Mouse (Mus musculus): ENCODE measurements at regions not wholly inside any gene's neighbourhood (a gene's known extent, or its start where the extent isn't known, plus 50 kb on each side); places are given as distances from the start of the nearest gene placed in this dataset.

DNA sequence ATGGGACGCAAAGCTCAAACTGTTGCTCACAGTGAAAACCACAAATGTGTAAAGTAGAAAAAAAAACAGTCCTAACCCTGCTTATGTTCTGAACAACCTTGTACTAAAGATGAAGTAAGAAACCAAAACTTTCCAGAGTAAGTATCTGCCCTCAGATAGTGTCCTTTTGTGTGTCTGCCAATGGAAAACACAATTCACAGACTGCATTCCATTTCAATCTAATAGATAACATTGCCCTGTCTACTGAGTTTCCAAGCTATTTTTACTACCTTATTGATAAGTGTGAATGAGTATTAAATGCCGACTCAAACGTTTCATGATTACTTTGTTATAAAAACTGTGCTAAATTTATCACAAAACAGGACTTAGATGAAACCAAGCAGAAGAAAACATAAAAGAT is 1357.4 kb upstream of the Flrt2 start:
- TF ChIP-seq CTCF (IDR thresholded peaks at IDR 0.05), result no peak
- in situ Hi-C loops (cut with MboI; ENCODE audit: low pct_unique_long_range_greater_than_20kb), result no loop called here
- ATAC-seq (no peak), DNase-seq (ENCODE audit: low read depth, low spot score) (no peak)
- POLR2A ChIA-PET, result no interaction called here
- no peaks in the 10 kb centered on the region for H3K27me3 ChIP-seq
- CTCF ChIA-PET, result no interaction called here

DNA sequence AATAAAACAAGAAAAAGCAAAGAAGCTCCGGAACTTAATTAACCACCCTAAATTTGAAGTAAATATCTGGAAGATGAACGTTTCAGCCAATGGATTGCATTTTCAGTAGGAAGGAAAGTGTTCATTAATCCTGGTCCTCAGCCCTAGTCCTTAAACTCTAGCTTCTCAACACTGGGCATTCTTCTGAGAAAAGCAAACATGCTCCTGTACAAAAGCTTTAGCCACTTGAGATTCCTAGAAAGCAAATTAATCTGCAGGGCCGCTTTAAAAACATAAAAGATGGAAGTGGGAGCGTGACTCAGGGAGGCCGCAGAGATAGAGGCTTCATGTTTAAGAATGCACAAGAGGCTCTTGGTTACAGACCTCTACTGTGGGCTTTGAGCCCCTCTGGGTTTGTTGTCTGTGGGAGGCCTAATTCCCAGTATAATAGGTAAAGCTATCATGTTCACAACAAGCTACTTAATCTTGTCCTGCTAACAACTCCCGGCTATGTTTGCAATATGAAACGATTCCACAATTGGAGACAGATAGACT is 1342.3 kb upstream of the Flrt2 start:
- DNase-seq (ENCODE audit: low read depth, low spot score), result no peak
- no peak for ATAC-seq
- no peak for TF ChIP-seq CTCF (IDR thresholded peaks at IDR 0.05)
- ChIA-PET POLR2A (no interaction called here), CTCF (interaction anchor here (1.0 to 1.1 kb wide), 2 partner anchors 9 to 21 kb away, joined by 3 read pairs; no protein-coding TSS in a partner anchor)
- peaks cover 4% of the 10 kb centered on the region for H3K27me3 ChIP-seq
- in situ Hi-C loops (cut with MboI; ENCODE audit: low pct_unique_long_range_greater_than_20kb), result no loop called here

DNA sequence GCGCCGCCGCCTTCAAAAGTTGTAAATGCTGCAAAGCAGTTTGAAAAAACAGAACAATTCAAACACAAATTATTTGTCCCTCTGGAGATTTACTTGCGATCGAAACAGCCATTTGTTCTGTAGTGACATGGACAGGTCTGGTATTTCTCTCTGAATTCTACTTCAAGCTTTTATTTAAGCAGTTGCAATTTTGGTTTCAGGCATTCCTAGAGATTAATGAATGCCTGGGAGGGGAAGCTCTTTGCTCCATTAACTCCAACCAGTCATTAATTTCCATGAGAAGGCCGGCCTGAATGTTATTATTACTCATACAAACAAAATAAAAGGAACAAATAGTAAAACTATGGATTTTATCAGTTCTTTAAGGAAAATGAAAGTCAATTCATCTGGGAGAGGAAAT is 1327.8 kb upstream of the Flrt2 start:
- ATAC-seq (no peak), DNase-seq (ENCODE audit: low read depth, low spot score) (peak; percentile 9)
- CTCF ChIA-PET, result no interaction called here
- no peak for TF ChIP-seq CTCF (IDR thresholded peaks at IDR 0.05)
- no peaks in the 10 kb centered on the region for H3K27me3 ChIP-seq
- POLR2A ChIA-PET, result no interaction called here
- in situ Hi-C loops (cut with MboI; ENCODE audit: low pct_unique_long_range_greater_than_20kb), result no loop called here

DNA sequence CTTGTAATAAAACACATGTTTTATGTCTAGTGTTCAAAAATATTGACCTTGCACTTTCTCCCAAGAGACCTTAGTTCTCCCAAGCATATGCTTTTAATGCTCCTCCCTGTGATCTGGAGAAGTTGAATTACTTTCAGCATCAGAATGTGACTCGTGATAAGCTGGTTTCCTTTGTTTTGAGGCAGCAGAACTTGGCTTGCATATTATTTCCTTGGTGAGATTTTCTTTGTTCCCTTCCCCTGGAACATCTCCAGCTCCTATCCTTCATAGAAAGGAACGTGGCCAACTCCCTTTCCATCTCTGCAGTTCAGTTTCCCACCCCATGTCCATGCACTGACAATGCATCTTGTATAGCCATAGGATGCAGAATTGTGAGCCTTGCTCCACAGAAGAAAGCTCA is 1292.0 kb upstream of the Flrt2 start:
- CTCF ChIA-PET, result no interaction called here
- no peak for TF ChIP-seq CTCF (IDR thresholded peaks at IDR 0.05)
- H3K27me3 ChIP-seq, result no peaks in the 10 kb centered on the region
- POLR2A ChIA-PET, result no interaction called here
- in situ Hi-C loops (cut with MboI; ENCODE audit: low pct_unique_long_range_greater_than_20kb), result no loop called here
- ATAC-seq (no peak), DNase-seq (ENCODE audit: low read depth, low spot score) (no peak)

DNA sequence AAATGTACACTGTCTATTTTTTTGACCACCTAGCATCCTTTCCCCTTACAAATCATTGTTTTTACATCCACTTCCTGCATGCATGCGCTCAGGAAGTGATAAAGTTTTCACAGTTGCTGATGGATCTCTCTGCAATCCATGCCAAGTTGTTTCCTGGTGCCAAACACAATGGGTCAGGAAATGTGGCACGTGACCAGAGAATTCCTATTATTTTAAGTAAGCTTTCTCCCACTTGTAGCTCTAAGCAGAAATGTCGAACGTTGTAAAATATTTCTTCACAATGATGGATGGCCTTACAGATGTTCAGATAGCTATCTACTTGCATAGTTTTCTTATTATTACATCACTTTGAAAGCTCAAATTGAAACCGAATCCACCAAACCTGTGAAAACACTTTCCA is 1271.1 kb upstream of the Flrt2 start:
- CTCF ChIA-PET, result no interaction called here
- in situ Hi-C loops (cut with MboI; ENCODE audit: low pct_unique_long_range_greater_than_20kb), result no loop called here
- no peak for DNase-seq (ENCODE audit: low read depth, low spot score)
- no peaks in the 10 kb centered on the region for H3K27me3 ChIP-seq
- POLR2A ChIA-PET, result no interaction called here
- no peak for ATAC-seq
- no peak for TF ChIP-seq CTCF (IDR thresholded peaks at IDR 0.05)

DNA sequence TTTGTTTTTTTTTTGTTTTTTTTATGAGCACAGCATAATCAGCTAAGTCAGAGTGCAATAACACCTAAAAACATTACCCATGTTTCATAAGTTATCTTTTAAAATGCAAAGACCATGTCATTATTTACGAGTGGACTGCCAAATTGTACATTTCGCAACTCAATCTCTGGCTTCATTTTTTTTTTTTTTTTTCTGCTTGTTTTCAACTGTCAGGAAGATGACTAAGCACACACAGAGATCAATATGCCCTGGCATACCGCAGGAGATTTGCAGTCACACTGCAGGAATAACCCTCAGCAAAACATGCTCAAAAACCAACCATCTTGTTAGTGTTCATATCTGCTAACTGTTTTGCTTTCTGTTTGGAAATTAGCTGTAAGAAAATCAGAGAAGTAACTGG is 1270.3 kb upstream of the Flrt2 start:
- DNase-seq (ENCODE audit: low read depth, low spot score) (no peak), ATAC-seq (no peak)
- TF ChIP-seq CTCF (IDR thresholded peaks at IDR 0.05), result no peak
- in situ Hi-C loops (cut with MboI; ENCODE audit: low pct_unique_long_range_greater_than_20kb), result no loop called here
- POLR2A ChIA-PET, result interaction anchor here (0.7 kb wide), 1 partner anchor 846 kb away, joined by 5 read pairs; no protein-coding TSS in a partner anchor
- peaks cover 4% of the 10 kb centered on the region for H3K27me3 ChIP-seq
- CTCF ChIA-PET, result no interaction called here

DNA sequence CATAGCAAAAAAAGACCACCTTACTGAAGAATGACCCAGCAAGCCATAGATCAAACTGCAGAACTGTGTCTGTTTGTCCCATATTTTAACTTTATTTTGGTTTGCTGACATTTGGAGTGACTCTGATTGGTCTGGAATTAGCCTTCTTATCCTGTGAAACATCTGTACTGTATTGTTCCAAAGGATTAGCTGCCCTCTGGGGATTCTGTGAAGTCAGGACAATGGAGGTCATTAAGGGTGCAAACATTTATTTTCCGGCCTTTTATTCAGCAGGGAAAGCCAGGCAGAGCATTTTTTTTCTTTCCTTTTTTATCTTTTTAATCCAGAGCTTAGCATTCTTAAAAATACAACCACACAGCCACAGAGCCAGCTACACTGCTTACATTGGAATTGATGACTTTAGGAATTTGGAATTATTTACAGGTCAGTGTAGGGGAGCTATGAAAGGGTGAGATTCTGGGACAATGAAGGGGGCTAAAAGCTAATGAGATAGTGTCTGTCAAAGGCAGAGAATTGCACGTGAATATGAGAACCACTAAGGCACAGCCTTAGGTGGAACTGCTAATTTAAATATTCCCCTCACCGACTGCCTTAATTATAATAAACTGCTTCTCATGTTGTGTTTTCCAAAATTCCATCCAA is 1267.6 kb upstream of the Flrt2 start:
- no peak for ATAC-seq
- no peak for TF ChIP-seq CTCF (IDR thresholded peaks at IDR 0.05)
- H3K27me3 ChIP-seq, result peaks cover 4% of the 10 kb centered on the region
- ChIA-PET CTCF (no interaction called here), POLR2A (interaction anchor here (0.7 to 0.9 kb wide), 2 partner anchors 38 to 1768 kb away, joined by 4 read pairs; no protein-coding TSS in a partner anchor)
- no peak for DNase-seq (ENCODE audit: low read depth, low spot score)
- in situ Hi-C loops (cut with MboI; ENCODE audit: low pct_unique_long_range_greater_than_20kb), result no loop called here

- DNase-seq (ENCODE audit: low read depth, low spot score) (no peak), ATAC-seq (no peak)
- in situ Hi-C loops (cut with MboI; ENCODE audit: low pct_unique_long_range_greater_than_20kb), result no loop called here
- no peak for TF ChIP-seq CTCF (IDR thresholded peaks at IDR 0.05)
- no peaks in the 10 kb centered on the region for H3K27me3 ChIP-seq
- CTCF ChIA-PET, result no interaction called here
- POLR2A ChIA-PET, result no interaction called here
Observed at GRCm38 (mm10) chr12:94449517-94449916, 1242.5 kb upstream of the Flrt2 start.

GRCm38 (mm10) chr12:94468027-94468426 is 1224.0 kb upstream of the Flrt2 start:
- CTCF ChIA-PET, result no interaction called here
- in situ Hi-C loops (cut with MboI; ENCODE audit: low pct_unique_long_range_greater_than_20kb), result no loop called here
- H3K27me3 ChIP-seq, result peaks cover 4% of the 10 kb centered on the region
- ATAC-seq (no peak), DNase-seq (ENCODE audit: low read depth, low spot score) (no peak)
- POLR2A ChIA-PET, result no interaction called here
- TF ChIP-seq CTCF (IDR thresholded peaks at IDR 0.05), result no peak

DNA sequence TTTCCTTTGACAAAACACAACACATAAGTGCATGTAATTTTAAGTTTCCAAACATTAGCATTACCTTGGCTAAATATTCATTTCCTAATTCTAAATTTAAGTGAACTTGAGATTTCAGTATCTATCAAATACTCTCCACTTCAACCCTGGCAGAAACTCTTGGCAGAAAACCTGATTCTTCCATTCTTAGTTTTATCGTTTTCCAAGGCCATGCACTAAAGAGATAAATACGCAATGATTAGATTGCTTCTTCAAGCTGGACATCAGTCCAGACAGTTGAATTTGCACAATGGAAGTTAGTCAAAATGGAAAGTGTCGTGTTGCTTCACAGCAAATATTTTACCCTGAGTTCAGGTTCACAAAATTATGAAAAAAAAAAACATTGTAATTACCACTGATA is 1223.4 kb upstream of the Flrt2 start:
- TF ChIP-seq CTCF (IDR thresholded peaks at IDR 0.05), result no peak
- ATAC-seq (no peak), DNase-seq (ENCODE audit: low read depth, low spot score) (no peak)
- POLR2A ChIA-PET, result no interaction called here
- peaks cover 4% of the 10 kb centered on the region for H3K27me3 ChIP-seq
- in situ Hi-C loops (cut with MboI; ENCODE audit: low pct_unique_long_range_greater_than_20kb), result no loop called here
- CTCF ChIA-PET, result no interaction called here

DNA sequence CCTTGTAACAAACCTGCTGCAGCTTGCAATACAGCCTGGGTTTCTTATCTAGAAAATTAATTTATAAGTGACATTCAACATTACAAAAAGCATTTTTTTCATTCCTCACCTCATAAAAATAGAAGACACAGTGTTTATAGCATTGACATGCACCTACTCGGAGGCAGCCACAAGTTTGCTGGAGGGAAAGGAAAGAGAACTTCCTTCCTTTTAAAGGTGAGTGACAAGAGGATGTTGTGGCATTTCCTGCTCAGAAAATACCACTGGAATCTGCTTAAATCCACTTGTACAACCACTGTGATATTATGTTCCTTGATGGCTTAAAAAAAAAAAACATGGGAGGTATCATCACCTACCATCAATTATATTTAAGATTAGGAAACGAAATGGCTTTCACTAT is 1222.2 kb upstream of the Flrt2 start:
- H3K27me3 ChIP-seq, result peaks cover 4% of the 10 kb centered on the region
- POLR2A ChIA-PET, result no interaction called here
- TF ChIP-seq CTCF (IDR thresholded peaks at IDR 0.05), result no peak
- ATAC-seq (no peak), DNase-seq (ENCODE audit: low read depth, low spot score) (no peak)
- CTCF ChIA-PET, result no interaction called here
- in situ Hi-C loops (cut with MboI; ENCODE audit: low pct_unique_long_range_greater_than_20kb), result no loop called here

- in situ Hi-C loops (cut with MboI; ENCODE audit: low pct_unique_long_range_greater_than_20kb), result no loop called here
- no peak for TF ChIP-seq CTCF (IDR thresholded peaks at IDR 0.05)
- H3K27me3 ChIP-seq, result peaks cover 4% of the 10 kb centered on the region
- DNase-seq (ENCODE audit: low read depth, low spot score) (no peak), ATAC-seq (no peak)
- POLR2A ChIA-PET, result no interaction called here
- CTCF ChIA-PET, result no interaction called here
Observed at GRCm38 (mm10) chr12:94470981-94471380, 1221.0 kb upstream of the Flrt2 start.
